Mouse (Mus musculus) neural tube, postnatal 0 days (tissue): ENCODE measurements around the gene Dis3l. TPM values are rescaled to one million over a fixed set of nuclear protein-coding genes. Genes with fewer than 3 reads are reported as not detected.

ENCODE experiments used
- polyA plus RNA-seq: library from polyadenylated mRNA; unstranded; fragments of >200 nt; fragmentation: Nextera tagmentation; extraction: Ambion mirVana; gene quantifications from 2 replicates; pipeline ENCODE4 v1.2.1, GENCODE M21; 2015

Gene Dis3l
- 15.4 and 16.3 TPM in 2 replicates for polyA plus RNA-seq

GRCm38 (mm10) chr9:64341254-64341566 lies at the start of gene Dis3l:
TSS of gene Dis3l (minus strand) at chr9:64341288.

GRCm38 (mm10) chr9:64385511-64386465 lies 44.7 kb upstream of the Dis3l start, which contains the start of gene Megf11:
TSS of gene Megf11 (plus strand) at chr9:64385626.

GRCm38 (mm10) chr9:64281105-64281780 lies 59.8 kb downstream of the Dis3l start, which contains the start of gene Tipin:
TSS of gene Tipin (plus strand) at chr9:64281581.

Other genes starting within 250 kb of the Dis3l start
- 0.23 TPM in 1 of 2 replicates, not detected in the other for gene Lctl, start 224.1 kb downstream of the Dis3l start, polyA plus RNA-seq
- gene Zwilch, start 168.2 kb downstream of the Dis3l start, polyA plus RNA-seq: 3.4 and 4.4 TPM in 2 replicates
- gene Rpl4, start 167.9 kb downstream of the Dis3l start, polyA plus RNA-seq: 575 TPM in 2 replicates
- 35.5 and 35.9 TPM in 2 replicates for gene Snapc5, start 162.0 kb downstream of the Dis3l start, polyA plus RNA-seq
- 1.9 and 2.5 TPM in 2 replicates for gene Uchl4, start 106.1 kb downstream of the Dis3l start, polyA plus RNA-seq
- 89.4 TPM in 2 replicates for gene Map2k1, start 87.7 kb downstream of the Dis3l start, polyA plus RNA-seq
- 64.1 and 64.7 TPM in 2 replicates for gene Tipin, start 59.7 kb downstream of the Dis3l start, polyA plus RNA-seq
- 16.1 and 18.1 TPM in 2 replicates for gene Megf11, start 44.3 kb upstream of the Dis3l start, polyA plus RNA-seq